Mouse (Mus musculus) common myeloid progenitor, adult 5-6 weeks (primary cell): Measurements from ENCODE around the gene Hoxd9. TPM values are rescaled to one million over a fixed set of nuclear protein-coding genes. Genes with fewer than 3 reads are reported as not detected.

Experiments
- ATAC-seq: replicated peaks from 2 replicates; pipeline ENCODE4 v1.8.0; 2016; ENCODE audit warnings: low read depth, mild to moderate bottlenecking, moderate TSS enrichment, inconsistent platforms; ENCODE audit not compliant: poor library complexity, severe bottlenecking
- total RNA-seq: library from RNA; stranded (forward); fragments of 200-1000, 187-1606 nt; gene quantifications from 2 replicates; pipeline ENCODE4 v1.2.3, GENCODE M21; 2017

Hoxd9 gene
- total RNA-seq, 1 experiment from 2014 or later, result not detected

DNA sequence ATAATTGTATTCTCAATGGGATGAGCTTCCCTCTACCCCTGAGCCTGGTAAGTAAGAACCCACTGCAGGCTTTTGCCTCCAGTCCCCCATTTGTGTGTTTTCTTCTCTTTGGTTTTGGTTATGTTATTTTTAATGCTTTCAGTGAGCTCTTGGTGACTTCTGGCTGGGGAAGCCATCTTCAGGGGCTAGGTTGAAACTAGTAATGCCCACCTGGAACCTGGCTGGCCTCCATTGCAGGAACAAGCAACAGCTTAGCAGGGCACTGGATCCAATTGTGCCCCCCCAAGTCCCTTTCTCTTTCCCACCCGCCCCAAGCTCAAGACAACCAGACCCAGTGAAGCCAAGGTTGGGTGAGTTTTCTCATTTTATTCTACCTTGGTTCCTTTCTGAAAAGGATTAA lies 2.1 kb upstream of the Hoxd9 start:
- ATAC-seq, result no peak

DNA sequence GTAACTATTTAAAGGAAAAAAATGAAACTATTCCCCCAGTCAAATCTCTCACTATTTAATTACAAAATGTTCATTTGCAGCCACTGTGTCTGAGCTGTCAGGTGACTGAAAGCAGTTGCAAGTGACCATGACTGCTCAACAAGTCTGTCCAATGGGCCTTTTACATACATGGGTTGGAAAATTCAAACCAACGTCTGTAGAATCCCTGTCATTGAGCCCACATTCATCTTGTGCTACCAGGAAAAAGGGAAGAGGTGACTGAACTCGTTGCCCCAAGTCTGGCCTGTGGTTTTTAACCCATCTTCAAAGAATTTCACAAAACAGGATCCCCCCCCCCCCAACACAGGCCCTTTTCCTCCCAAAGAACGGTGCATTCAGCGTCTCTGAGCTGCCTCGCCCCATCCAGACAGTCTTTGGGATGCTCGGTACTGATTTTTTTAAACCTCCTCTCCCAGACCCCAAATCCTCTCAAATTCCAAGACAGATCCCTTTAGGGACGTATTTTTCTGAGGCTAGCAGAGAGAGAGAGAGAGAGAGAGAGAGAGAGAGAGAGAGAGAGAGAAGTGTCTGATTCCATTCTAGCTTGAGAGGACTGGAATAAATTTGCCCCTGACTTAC lies 1.6 kb upstream of the Hoxd9 start:
- ATAC-seq, result no peak

DNA sequence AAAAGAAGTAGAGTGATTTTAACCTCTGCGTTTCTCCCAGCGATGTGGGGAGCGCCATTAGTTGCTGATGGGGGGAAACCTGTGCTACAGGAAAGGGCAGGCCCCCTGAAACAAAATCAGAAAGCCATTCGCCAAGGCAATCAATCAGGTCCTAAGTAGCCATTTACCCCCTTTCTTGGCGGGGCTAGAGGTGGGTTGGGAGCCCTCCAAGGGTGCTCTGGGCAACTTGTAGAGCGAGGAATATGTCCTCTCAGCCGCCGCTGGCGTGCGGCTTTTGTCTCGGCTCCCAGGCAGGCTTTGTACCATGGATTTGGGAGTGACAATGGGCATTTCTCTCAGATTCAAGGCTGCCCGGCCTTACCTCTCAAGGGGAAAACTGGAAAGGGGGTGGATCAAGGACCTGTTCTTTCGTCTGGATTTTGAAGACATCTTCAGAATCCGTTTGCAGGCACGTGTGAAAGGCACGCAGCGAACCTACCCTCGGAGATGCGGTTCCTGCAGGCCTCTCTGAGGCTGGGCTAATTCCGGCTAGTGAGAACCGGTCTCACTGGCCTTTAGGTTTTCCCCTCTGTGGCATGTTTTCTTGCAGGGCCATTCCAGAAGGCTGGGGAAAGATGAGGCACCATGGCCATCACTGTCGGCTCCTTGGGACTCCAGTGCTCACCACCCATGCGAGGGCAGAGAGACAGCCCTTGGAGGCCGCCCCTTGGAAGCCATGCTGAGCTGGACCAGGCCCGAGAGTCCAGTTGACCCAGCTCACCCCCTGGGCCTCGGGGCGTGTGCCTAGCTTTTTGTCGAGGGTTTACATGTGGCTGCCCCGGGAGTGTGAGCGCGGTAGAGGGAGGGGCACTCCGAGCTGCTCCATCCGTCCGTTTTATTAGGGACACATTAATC lies 838 bp upstream of the Hoxd9 start:
- no peak for ATAC-seq

DNA sequence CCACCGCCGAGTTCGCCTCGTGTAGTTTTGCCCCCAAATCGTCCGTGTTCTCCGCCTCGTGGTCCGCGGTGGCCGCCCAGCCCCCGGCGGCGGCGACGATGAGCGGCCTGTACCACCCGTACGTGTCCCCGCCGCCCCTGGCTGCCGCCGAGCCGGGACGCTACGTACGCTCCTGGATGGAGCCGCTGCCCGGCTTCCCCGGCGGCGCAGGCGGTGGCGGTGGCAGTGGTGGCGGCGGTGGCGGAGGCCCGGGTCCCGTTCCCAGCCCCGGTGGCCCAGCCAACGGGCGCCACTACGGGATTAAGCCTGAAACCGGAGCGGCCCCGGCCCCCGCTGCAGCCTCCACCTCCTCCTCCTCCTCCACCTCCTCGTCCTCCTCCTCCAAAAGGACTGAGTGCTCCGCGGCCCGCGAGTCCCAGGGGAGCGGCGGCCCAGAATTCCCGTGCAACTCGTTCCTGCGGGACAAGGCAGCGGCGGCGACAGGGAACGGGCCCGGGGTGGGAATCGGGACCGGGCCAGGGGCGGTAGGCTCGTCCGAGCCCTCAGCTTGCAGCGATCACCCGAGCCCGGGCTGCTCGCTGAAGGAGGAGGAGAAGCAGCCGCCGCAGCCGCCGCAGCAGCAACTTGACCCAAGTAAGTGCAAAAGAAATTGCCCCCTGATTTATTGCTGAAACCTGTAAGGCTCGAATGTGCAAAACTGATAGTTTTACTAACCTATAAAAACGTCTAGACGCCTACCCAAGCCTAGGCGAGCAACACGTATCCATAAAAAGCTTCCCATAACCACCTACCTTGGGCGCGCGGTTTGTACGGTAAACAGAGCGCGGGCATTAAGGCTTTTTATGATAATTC lies 900 bp downstream of the Hoxd9 start:
- no peak for ATAC-seq

DNA sequence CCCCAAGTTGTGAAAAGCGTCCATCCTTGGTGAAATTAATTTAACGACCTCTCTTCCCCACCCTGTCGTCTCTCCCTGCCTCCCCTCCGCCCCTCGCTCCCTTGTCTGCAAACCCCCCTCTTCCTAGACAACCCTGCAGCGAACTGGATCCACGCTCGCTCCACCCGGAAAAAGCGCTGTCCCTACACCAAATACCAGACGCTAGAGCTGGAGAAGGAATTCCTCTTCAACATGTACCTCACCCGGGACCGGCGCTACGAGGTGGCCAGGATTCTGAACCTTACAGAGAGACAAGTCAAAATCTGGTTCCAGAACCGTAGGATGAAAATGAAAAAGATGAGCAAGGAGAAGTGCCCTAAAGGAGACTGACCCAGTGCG lies 1.5 kb downstream of the Hoxd9 start:
- no peak for ATAC-seq

GRCm38 (mm10) chr2:74699664-74700545 lies 2.4 kb downstream of the Hoxd9 start:
- no peak for ATAC-seq

GRCm38 (mm10) chr2:74700546-74701112 lies 3.1 kb downstream of the Hoxd9 start:
- no peak for ATAC-seq

- ATAC-seq, result peak; percentile 31; the same call in 1 of the 2 replicates
Measured at GRCm38 (mm10) chr2:74701949-74702819, 4.7 kb downstream of the Hoxd9 start.

GRCm38 (mm10) chr2:74702820-74703219 lies 5.3 kb downstream of the Hoxd9 start:
- ATAC-seq, result no peak

DNA sequence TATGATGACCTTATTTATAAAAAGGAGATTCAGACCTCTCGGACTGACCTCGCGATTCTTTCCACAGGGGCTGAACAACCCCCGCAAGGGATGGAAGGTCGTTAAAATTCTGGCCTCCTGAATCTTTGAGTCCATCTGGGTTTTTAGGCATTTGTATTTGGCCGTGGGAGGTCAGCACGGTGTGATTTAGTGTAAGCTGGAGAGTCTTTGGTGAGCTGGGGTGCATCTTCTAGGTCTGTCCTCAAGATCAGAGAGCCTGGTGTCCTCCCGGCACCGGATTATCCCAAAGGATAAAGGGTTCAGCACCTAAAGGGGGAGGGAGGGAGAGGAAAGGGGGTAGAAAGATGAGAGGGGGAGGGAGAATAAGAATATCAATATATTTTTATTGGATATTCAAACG lies 5.8 kb downstream of the Hoxd9 start:
- ATAC-seq, result no peak

DNA sequence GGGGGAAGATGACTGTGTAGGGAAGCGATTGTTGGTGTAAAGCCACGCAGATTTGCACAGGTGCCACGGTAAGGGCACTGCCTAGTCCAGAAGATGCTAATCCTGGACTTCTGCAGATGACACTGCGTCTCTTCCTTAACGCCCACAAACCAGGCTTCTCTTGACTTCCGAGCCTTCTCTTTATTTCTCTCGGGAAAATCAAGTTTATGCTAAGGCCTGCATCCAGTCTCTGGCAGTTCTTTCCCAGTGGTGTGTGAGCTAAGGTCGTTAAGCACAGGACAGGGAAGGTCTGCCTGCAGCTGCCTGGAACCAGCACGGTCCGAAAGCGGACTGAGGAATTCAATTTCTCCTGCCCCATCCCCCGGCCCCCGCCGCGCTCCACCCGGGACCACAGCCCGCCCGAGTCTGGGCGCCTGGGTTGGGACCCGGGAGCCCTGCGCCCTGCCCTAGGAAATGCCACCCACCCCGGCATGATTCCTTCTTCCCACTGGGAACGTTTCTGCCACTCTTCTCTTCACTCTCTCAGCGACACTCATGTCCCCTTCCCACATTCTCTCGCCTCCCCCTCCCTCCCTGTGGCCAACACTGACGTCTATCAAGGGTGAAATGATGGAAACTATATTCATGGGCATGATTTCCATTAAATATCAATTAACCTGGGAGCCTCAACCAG lies 6.3 kb downstream of the Hoxd9 start:
- ATAC-seq, result no peak

- no peak for ATAC-seq
Measured at GRCm38 (mm10) chr2:74704393-74704998, 7.0 kb downstream of the Hoxd9 start, which contains the start of gene Hoxd8. TSS of gene Hoxd8 (plus strand) at chr2:74704615.

- no peak for ATAC-seq
Measured at GRCm38 (mm10) chr2:74704999-74705466, 7.5 kb downstream of the Hoxd9 start.

GRCm38 (mm10) chr2:74705467-74706089 lies 8.1 kb downstream of the Hoxd9 start:
- ATAC-seq, result no peak

GRCm38 (mm10) chr2:74706393-74706960 lies 8.9 kb downstream of the Hoxd9 start:
- no peak for ATAC-seq

GRCm38 (mm10) chr2:74707599-74707998 lies 10.1 kb downstream of the Hoxd9 start:
- ATAC-seq, result no peak

DNA sequence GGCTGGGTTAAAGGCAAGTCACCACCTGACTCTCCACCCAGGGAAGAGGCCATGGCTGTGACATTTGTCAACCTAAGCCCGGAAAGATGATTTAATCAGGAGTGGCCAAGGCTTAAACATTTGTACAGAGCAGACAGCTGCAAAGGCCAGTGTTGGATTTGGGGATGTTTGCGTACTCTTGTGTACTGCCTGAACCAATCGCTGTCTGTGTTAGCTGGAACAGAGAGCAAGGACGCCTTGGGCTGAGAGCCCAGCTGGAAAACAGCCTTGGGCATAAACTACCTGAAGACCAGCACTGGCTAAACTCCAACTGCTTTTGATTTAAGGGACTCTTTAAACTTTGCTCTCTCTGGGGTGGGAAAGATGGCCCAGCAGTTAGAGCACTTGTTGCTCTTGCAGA lies 11.1 kb downstream of the Hoxd9 start:
- ATAC-seq, result no peak
